Mouse (Mus musculus) cerebellum, postnatal 4 days (tissue): ENCODE measurements around the gene Shld2.
A peak's percentile ranks its signal among the peaks of the same experiment; 100 is the strongest.
"Not testable (repeated sequence)": the region's sequence is repeated elsewhere in the genome, so short reads cannot be mapped to it uniquely, and the experiment has no call there.

ENCODE experiments used
- DNase-seq, 2 experiments: peaks; one replicate each; pipeline ENCODE4 v3.0.0; 2022; ENCODE audit warnings: low spot score in 2 of 2, mixed read lengths in 1 of 2

Shld2 gene

DNA sequence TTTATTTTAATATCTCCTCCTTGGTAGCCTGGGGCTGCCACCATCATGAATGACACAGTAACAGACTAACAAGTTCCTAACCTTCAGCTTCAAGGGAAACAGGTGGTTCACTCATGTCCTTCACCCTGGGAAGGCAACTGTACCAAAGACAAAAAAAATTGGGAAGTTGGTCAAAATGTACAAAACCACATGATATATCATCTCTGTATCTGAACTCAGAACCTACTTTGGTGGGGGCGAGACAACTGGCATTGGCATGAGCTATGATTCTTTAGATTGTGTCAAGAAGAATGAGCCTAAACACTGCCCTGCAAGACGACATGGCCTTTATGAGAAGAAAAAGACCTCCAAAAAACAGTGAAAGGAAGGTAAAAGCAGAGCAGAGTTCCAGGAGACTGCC is 29.5 kb downstream of the Shld2 start:
- no peak for DNase-seq

DNA sequence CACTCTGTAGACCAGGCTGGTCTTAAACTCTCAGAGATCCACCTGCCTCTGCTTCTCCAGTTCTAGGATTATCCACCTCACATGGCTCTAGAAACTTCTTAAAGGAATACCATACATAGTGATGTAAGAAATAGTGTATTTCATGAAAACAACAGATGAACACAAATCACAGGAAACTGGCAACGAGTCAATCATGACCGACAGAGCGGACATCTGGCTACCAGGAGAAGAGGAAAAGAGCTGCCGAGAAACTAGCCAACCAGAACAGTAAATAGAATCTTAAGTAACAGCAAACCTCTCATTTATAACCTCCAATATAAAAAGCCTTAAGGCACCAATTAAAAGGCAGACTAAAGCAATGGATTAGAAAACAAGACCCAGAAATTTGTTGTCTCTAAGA is 30.6 kb downstream of the Shld2 start:
- no peak for DNase-seq

DNA sequence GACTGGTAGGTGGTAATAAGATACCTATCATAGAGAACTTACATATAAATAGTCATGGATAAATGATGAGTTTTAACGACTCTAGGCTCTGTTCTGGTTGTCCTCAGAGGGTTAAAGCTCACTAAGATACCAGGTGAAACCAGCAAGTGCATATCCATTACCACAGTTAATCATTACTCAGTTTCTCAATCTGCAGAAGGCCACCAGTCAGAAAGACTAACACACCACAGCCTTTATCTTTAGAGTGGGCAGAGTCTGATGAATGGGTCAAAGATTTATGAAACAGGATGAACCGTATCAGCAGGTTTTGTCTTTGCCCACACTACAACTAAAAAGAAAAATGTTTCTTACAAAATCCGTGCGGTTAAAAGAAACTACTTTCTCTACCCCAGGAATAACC is 35.1 kb downstream of the Shld2 start:
- no peak for DNase-seq

DNA sequence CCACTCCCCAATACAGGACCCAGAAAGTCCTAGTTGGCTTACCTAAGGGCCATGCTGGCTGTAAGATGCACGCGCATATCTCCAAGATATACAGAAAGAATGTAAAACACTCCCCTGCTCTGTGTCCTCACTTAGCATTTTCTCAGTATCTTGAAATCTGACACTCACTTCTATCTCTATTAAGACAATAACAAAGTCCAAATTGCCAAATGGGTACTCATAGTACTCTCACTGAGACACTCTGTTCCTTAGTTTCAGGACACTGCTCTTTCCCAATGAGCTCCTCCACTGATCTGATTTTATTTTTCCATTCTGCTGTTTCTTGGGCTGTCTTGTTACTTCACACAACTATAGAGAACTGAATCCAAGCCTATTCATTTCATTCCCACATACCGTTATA is 36.2 kb downstream of the Shld2 start:
- DNase-seq = no peak

DNA sequence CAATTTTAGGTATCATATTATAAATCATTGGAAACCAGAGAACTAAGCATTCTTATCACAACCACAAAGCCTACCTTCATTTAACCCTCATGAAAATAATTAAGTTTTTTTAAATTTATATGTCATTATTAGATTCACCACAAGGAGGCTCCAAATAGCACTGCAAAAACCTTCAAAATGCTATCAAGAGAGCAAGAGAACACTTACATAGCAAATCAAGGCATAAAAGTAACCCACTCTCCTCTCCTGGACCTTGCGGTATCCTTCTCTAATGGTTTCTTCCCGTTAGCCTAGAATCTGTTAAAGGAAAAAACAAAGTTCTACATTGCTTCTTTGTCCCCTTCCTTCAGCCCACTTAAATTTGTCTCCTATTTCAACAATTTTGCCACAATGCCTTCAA is 37.0 kb downstream of the Shld2 start:
- no peak for DNase-seq

DNA sequence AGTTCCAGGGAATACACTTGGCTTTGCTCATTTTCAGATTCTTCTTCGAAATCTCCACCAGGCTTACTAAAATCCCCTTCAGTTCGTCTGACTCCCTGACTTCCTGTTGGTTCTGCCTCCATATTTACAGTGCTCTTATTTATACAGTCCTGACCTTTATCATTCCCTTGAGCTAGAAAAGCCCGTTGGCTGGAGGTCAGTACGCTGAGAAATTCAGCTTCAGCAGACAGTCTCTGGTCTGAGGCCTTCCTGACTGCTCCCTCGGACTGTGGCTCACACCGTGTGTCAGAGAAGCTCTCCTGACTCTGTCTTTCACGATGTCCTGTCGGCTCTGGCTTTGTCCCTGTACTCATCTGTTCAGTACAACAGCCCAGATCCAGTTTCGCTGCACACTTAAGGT is 42.2 kb downstream of the Shld2 start:
- DNase-seq = no peak

DNA sequence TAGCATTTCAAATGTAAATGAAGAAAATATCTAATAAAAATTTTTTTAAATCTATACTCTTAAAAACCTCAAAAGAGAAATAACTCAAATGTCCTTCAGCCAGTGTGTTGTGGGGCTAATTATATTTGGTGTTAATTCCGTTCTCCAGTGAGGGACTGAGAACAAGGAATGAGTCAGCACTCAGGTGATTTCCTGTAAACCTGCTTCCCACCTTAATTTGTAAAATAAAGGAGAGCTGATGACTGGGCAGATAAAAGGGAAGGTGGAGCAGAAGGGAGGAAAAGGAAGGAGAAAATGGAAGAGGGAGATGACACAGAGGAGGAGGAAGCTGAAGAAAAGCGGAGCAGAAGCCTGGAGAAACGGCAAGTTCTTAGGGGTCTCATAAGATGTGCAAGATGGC is 51.8 kb downstream of the Shld2 start:
- DNase-seq = not testable (repeated sequence)

DNA sequence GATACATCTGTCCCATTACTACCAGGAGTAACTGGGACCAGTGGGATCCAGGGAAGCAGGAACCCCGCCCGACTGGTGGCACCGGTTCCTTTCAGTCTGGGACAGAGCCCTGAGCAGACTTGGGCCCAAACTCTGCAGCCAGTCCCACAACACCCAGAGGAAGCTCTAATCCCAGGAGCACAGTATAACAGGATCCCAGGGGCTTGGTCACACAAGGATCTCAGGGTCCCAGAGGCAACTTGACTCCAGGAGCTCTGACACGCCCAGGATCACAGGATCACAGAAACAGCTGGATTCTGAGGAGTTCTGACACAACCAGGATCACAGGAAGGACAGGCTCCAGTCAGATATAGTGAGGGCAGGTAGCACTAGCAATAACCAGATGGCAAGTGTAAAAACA is 57.0 kb downstream of the Shld2 start:
- DNase-seq = no peak

DNA sequence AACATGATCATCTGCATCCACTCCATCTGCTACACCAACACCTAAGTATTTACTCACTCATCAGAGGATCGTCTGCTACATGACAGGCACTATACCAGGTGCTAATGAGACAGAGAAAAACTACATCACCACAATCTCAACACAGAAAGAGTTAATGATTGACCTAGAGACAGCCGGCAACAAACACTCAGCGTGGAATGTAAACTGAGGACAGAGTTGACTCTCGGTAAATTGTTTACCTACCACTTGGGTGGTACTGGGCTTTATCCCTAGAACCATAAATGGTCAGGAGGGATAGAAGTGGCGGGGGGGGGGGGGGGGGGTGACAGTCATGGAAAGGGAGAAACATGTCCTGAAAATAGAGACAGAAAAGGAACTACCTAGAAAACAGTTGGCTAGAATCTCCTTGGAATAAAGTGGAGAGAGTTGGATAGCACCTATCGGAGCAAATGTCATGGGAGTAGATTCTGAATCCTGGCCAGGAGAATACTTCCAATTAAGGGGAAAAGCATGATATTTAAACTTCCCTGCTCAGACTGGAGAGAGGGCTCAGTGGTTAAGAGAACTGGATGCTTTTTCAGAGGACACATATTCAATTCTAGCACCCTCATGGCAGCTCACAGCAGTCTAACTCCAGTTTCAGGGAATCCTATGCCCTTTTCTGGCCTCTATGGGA is 57.7 kb downstream of the Shld2 start:
- no peak for DNase-seq

DNA sequence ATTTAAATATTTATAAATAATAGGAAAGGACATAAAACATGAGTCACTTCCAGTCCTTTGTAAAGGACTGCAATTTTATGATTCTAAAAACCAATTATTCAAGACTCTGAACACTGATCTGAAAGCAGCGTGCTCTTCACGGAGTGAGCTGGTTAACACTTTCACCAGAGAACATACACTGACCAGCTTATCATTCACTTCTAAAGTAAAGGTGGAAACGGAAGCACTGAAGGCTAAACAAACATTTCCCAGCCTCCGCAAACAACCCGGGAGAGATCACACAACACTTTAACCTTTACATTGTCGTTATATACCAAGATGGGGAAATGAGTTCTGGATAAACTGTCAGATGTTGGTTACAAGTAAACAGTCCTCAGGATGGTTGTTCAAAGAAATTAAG is 69.6 kb downstream of the Shld2 start:
- no peak for DNase-seq

DNA sequence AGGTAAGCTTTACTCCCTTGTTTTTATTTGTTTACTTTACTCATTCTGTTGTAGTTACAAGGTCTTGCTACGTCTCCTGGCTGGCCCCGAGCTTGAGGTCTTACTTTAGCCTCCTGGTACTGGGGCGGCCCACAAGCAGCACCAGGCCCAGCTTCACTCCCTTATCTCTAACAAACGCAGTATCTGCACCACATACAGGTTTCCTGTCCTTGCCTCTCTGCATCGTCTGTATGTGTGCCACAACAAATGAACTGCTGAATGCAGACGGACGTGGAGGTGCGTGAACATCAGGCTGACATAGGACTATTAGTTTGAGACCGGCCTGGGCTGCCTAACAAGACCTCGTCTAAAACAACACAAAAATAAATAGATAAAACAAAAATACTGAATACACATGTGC is 70.0 kb downstream of the Shld2 start:
- no peak for DNase-seq

DNA sequence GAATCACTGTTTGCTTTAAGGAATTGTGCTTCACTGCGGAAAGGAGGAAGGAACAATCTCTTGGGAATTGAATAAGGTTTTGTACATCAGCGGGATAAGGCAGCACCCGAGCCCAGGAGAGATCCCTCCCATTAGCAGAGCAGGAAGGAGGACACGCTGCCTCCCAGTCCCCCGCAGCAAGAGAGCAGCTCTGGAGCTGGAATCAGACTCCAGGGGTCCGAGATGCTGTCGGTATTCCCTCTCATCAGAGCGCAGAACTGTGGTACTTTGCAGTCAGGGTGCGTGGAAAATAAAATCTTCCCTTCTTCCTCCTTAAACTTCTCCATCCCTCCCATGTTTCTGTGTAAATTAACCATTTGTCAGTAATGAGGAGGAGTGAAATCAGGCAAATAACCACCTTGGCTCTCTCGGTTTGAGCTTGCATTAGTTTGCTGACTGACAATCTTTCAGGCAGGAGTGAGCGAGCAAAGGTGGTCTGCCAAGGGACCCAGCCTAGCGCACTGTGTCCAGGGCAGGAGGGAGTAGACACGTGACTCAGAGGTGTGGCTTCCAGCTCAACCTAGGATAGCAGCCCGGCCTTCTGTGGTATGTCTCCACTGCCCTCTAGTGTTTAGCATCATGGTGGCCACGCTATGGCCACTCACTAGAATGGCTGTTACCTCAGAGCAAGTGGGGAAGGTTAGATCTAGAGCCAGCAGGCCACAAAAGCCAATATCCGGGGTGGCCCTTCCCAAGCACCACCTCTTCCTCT is 75.5 kb downstream of the Shld2 start:
- DNase-seq = peak in 1 of 2 experiments; percentile 60

DNA sequence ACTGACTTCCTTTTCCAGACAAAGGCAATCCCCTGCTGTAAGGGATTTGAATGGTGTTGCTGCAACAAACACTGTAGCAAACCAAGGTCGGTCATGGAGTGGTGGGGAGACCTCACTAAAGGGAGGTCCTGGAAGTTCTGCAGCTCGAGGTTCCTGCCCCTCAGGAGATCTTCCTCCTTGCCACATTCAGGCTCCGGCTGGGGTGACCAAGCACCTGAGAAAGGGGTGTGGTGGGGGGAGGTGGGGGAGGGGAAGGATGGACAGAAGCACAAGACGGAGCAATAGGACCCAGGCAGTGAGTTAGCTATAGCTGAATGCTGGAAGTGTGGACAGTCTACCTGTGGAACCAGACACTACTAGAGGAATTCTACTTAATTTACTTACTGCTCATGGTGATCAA is 76.4 kb downstream of the Shld2 start:
- no peak for DNase-seq

DNA sequence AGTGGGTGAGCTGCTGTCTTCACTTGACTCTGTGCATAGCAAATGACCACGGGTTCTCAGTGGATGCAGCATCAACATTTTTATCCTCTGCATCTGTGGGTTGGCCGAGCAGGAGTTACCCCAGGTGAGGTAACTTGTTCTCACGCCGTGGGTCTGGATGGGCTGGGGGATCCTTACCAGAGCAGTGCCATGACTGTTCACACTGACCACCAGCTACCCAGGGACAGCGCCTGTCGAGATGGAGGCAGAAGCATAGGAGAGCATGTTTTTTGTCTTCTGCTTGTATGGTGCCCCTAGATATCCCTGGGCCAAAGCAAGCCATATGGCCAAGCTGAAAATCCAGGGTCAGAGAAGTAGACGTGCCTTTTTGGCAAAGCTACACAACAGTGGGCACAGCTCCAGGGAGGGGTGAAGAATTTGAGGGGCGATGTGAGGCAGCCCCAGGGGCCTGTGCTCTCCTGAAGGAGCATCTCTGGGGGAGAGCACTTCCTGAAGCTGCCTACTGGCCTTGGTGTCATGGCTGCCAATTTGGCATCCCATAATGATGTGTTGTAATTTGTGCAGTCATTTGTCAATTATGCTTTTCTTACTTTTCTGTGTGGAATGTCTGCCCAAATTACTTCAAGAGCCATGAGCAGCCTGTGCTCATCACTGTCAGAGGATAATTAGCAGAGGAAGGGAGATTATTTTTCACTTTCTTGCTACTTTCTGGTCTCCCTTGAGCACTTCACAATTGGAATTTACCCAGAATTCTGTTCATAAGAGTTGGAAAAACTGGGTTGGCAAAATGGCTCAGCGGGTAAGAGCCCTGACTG is 77.2 kb downstream of the Shld2 start:
- DNase-seq = no peak

DNA sequence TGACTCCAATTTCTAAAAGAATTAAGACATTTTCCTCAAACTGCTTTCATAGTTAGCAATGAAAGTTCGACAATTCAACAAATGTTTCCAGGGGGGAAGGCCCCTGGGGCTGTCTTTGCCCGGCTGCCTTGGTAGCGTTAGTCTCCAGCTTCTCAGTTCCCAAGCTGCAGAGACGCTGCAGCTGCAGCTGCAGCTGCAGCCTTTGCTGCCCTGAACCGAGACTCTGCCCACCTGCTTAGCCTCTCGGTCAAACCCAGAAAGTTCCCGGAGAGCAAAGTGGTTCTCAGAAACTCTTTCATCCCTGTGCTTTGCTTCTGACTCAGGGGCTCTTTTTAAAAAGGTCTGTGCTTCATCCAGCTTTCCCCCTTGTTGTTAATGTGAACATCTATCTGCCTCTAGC is 78.0 kb downstream of the Shld2 start:
- DNase-seq = no peak

DNA sequence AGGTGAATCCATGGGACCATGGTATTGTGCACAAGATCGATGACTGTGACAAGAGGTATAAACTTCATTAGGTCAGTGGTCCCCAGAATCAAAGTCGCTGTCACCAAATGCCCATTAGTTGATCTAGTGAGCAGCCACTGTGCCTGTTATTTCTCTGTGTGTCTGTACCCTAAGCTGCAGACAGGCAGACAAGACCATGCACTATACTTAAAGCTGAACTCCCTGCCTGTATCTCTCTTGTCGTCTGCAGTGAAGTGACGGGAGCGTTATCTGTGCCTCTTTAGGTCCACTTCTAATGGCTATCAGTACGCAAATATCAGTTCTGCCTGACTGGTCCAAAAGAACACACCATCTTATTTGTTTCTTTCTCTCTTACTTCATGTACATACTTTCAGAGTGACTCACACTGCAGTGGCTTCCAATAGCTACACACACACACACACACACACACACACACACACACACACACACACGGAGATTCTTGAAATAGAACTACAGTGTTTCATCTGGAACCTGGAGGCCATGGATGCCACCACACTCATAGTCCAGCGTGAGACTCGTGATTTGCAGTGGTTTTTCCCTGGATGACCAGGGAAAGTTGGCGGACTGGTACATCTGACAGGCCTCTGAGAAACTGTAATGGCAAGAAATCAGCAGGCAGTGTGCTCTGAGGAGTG is 81.3 kb downstream of the Shld2 start:
- no peak for DNase-seq

DNA sequence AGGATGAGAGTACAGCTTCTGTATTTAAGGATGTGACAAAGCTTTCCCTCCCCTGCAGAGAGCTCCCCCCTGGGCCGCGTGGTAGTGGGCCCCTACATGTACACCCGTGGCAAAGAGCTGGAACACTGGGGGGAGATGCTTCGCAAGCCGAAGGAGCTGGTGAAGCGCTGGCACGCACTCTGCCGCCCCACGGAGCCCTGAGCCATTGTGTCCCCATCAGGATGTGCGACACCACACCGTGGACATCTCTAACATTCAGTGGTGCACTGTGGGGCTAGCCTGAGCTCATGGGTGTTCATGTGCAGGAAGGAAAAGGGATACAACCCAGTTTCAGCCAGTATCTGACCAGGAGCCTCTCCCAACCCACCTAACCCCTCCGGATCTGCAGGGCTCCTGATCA is 82.3 kb downstream of the Shld2 start:
- no peak for DNase-seq

DNA sequence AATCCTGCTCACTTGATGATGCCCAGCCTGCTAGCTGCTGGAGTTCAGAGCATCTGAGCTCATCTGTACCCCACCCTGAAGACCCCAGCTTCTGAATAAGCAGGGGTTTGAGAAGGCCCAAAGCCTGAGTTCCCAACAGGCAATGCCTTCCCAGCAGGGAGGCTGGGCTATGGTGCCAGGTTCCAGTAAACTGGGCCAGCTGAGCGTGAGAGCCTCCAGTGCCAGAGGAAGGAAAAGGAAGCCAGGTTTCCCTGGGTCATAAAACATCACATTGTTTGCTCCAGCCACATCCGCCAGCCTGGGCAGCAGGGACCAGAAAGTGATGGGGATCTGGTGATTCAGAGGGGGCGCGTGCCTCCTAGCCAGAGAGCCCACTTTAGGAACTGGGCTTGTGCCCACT is 83.7 kb downstream of the Shld2 start:
- DNase-seq = peak in 1 of 2 experiments; percentile 44

DNA sequence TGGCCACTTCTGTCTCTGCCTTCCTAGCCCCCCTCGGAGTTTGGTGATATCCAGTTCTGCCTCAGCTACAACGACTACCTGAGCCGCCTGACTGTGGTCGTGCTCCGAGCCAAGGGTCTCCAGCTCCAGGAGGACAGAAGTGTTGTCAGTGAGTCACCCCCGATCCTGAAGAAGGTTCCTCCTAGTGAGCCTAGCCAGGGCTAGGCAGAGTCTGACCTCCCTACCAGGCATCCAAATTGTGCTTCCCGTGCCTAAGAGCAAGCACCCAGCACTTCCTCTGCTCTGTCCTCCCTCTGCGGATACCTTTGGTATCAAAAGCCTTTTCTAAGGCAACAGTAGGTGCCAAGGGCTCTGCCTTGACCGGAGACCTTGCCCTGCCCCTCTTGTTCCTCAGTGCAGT is 84.3 kb downstream of the Shld2 start:
- DNase-seq = no peak

DNA sequence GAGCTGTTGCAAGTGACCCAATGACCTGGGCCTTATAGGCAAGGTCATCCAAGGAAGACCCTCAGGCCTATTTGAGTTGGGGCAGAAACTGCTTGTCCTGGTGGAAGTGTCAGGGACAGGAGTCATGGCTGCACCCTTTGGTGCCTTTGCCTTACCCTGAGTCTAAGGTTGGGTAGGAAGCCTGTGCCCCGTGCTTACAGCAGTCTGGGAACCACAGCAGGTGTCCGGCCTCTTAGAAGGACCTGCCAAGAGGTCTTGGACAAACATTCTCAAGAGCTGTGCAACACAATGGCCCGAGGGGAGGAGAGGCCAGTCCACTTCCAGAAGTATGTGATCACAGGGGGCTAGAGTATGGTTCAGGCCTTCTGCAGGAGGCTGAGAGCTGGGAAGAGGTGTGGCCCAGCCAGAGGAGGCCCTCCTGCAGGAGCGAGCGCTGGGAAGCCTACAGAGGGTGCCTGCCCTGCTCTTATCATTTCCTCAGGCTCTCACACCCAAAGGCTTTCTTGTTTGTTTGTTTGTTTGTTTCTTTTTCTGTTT is 86.9 kb downstream of the Shld2 start:
- no peak for DNase-seq

DNA sequence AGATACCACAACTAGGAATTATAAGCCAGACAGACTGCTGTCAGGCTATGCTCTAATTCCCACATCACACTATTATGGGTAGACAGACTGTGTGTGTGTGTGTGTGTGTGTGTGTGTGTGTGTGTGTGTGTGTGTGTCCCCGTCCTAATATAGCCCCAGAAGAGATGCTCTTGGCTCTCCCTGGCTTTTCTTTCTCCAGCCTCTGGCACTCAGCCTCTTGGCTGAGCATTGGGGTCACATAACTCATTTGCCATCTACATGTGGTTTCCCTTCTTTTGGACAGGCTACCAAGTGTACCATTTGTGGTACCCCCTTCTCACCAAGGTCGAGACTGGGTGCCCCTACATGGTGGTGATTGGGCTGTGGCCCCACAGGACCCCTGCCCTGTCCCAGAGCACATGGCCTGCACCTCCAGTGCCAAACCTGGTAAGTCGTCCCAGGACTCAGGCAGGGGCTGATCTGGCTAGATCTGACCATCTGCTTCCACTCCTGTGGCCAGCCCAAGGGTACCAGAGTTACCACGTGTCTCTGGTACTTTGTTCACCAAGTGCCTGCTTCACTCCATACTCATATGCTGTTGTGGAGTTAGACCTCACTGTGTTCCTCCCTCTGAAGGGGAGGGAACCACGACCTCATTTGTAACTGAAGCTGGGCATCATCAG is 88.7 kb downstream of the Shld2 start:
- no peak for DNase-seq
